Mouse (Mus musculus) midbrain, postnatal 0 days (tissue): ENCODE data around the gene Timp2. TPM values are rescaled to one million over a fixed set of nuclear protein-coding genes. Genes with fewer than 3 reads are reported as not detected.

Experiments
- ATAC-seq: fragments of 200-750 bp; cut with Nextera tagmentation; 2 replicates; pipeline ENCODE4 v1.8.0; 2017; ENCODE audit warnings: moderate number of reproducible peaks, mild to moderate bottlenecking, moderate TSS enrichment, moderate library complexity; ENCODE audit not compliant: low FRiP score
- DNase-seq: peaks from one replicate; pipeline ENCODE4 v3.0.0-alpha.2; 2015; ENCODE audit warnings: low spot score
- H3K27ac ChIP-seq: fragments of 300-500 bp; sonication (generic); 2 replicates; pipeline ENCODE4 v1.5.1; 2014; ENCODE audit warnings: low read depth, mild to moderate bottlenecking, low read length, mixed read lengths
- H3K27me3 ChIP-seq: fragments of 300-500 bp; sonication (generic); 2 replicates; pipeline ENCODE4 v1.6.1; 2014; ENCODE audit warnings: low read length, control low read depth, mixed read lengths; ENCODE audit not compliant: insufficient read depth
- H3K36me3 ChIP-seq: fragments of 300-500 bp; sonication (generic); 2 replicates; pipeline ENCODE4 v1.6.1; 2014; ENCODE audit warnings: low read length, control low read depth, mixed read lengths; ENCODE audit not compliant: insufficient read depth
- H3K4me1 ChIP-seq: fragments of 300-500 bp; sonication (generic); 2 replicates; pipeline ENCODE4 v1.6.1; 2014; ENCODE audit warnings: mild to moderate bottlenecking, control low read depth, antibody characterized with exemption, low read length, mixed read lengths; ENCODE audit not compliant: insufficient read depth
- H3K4me2 ChIP-seq: fragments of 300-500 bp; sonication (generic); 2 replicates; pipeline ENCODE4 v1.6.1; 2014; ENCODE audit warnings: low read depth, mild to moderate bottlenecking, low read length, mixed read lengths; ENCODE audit not compliant: poor library complexity, severe bottlenecking
- H3K4me3 ChIP-seq: fragments of 300-500 bp; sonication (generic); 2 replicates; pipeline ENCODE4 v1.5.1; 2014; ENCODE audit warnings: low read depth, mild to moderate bottlenecking, low read length, moderate library complexity
- H3K9ac ChIP-seq: fragments of 300-500 bp; sonication (generic); replicated peaks from 2 replicates; pipeline ENCODE4 v1.6.1; 2014; ENCODE audit warnings: mild to moderate bottlenecking, low read length, moderate library complexity, mixed read lengths; ENCODE audit not compliant: poor library complexity, severe bottlenecking
- H3K9me3 ChIP-seq: fragments of 300-500 bp; sonication (generic); 2 replicates; pipeline ENCODE4 v1.6.1; 2016; ENCODE audit warnings: low read length, control low read depth
- CTCF ChIP-seq: IDR thresholded peaks from 2 replicates; pipeline ENCODE4 v1.5.1; 2016; ENCODE audit warnings: antibody characterized with exemption, mild to moderate bottlenecking
- WGBS: fragments of 180-500 bp; shearing (Covaris S2); extraction: QIAGEN DNeasy Blood & Tissue Kit; methylation state at CpG from one replicate; pipeline ENCODE4 v1.1.7; 2014; 5-methylcytosine and 5-hydroxymethylcytosine counted together
- polyA plus RNA-seq: library from polyadenylated mRNA; unstranded; fragments of >200 nt; fragmentation: Nextera tagmentation; extraction: Ambion mirVana; gene quantifications from 2 replicates; pipeline ENCODE4 v1.2.1, GENCODE M21; 2015
- total RNA-seq: library from RNA; depleted of rRNA; stranded (reverse); fragments of >200 nt; gene quantifications from 2 replicates; pipeline ENCODE4 v1.2.3, GENCODE M21; 2014; rRNA removed

The Timp2 gene
- total and polyA plus RNA-seq, 2 experiments from 2014 or later: 140 to 217 TPM

DNA sequence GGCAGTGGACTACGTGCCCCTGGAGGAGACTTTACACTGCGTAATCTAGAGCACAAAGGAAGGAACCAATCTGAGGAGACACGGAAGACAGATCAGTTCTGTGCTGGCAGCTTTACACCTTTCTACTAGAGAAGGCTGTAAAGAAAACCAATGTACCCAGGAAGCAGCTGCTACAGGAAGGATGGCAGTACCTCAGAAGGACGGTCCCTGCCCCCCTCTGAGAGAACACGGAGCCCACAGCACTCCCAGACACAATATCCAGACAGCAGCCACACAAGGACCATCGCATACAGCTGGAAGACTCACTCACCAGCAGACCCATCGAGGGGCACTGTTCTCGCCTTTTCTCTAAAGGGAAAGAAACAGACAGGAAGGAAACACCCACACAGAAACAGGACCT is 95.5 kb downstream of the Timp2 start:
- no peaks in the 10 kb centered on the region for H3K4me1 ChIP-seq
- no peaks in the 10 kb centered on the region for H3K27me3 ChIP-seq
- H3K4me3 ChIP-seq: no peak overlapping the region
- no peak overlapping the region for H3K4me2 ChIP-seq
- ATAC-seq: no peak
- no peaks in the 10 kb centered on the region for H3K9me3 ChIP-seq
- 92% methylated on average over 8 of the region's 8 CpGs for WGBS
- no peak overlapping the region for H3K27ac ChIP-seq
- TF ChIP-seq CTCF: no peak
- peaks cover 71% of the 10 kb centered on the region for H3K36me3 ChIP-seq
- DNase-seq: no peak
- H3K9ac ChIP-seq: no peak overlapping the region

DNA sequence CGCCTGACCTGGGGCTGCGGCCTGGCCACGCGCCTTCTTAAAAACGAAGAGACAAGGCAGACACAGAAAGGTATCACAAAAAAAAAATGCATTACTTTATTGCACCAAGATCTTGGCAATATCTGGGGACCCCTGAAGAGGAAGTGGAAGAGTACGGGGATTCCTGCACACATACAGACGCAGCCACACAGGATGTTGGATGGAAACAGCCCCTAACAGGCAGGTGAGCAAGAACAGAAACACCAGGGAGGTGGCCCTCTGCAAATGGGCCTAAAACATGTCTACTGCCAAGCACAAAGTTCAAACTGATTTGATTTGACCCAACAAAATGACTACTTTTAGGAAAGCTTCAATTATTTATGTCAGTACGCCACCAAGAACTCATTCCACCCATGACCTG is 96.0 kb downstream of the Timp2 start:
- 96% methylated on average over 8 of the region's 8 CpGs for WGBS
- DNase-seq: no peak
- Histone ChIP-seq H3K36me3 (peaks cover 66% of the 10 kb centered on the region), H3K4me1 (no peaks in the 10 kb centered on the region), H3K27me3 (no peaks in the 10 kb centered on the region), H3K9ac (no peak overlapping the region), H3K4me3 (no peak overlapping the region), H3K27ac (no peak overlapping the region), H3K9me3 (no peaks in the 10 kb centered on the region), H3K4me2 (no peak overlapping the region)
- TF ChIP-seq CTCF: no peak
- ATAC-seq: no peak

DNA sequence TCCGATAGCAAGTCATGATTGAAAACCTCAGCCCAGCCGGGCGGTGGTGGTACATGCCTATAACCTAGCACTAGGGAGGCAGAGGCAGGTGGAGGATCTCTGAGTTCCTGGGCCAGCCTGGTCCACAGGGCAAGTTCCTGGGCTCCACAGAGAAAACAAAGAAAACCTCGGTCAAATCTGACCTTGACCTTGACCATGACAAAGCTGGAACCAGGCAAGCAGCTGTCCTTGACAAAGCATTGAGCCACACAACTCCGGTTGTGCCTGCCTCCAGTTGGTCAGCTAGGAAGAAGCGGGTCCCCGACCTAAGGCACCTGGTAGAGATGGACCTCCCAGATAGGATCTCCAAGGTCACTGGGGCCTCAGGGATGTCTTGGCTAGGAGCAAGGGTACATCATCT is 99.2 kb downstream of the Timp2 start:
- WGBS: 96% methylated on average over 7 of the region's 7 CpGs
- ATAC-seq (no peak), DNase-seq (no peak)
- Histone ChIP-seq H3K9me3 (no peaks in the 10 kb centered on the region), H3K4me1 (no peaks in the 10 kb centered on the region), H3K9ac (no peak overlapping the region), H3K27ac (no peak overlapping the region), H3K4me2 (no peak overlapping the region), H3K36me3 (peaks cover 34% of the 10 kb centered on the region), H3K27me3 (no peaks in the 10 kb centered on the region), H3K4me3 (no peak overlapping the region)
- TF ChIP-seq CTCF: no peak

DNA sequence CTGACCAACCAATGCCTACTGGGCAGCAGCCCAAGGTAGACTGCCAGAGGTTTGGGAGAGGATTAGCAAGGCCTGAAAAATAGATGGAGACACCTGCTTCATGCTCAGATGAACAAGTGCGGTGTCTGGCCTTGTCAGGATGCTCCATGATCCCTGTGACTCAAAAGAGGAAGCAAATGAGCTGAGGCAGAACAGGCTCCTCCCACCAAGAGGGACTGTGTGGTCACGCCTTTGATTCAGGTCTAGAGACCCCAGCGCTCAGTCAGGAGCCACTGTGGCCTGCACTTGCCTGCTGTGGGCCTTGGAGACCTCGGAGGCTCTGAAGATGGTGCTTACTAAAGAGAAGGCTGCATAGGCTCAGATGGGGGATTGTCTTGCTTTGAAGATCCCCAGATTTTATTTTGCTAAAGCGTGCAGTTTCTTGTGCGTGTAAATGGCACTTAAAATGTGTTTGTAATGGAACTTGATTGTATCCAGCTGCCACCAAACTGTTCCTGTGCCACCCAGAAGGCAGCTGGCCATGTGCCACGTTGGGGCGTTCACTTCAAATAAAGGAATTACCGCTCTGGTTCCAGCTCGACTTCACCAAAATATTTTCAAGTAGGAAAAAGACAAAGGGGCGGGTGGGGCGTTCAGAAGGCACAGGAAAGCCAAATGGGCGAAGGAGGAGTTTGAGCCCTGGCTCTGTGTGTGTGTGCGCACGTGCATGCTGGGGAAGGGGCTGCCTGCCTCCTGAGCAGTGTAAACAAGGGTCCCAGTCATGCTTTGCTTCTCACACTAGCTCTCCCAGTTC is 101.2 kb downstream of the Timp2 start:
- Histone ChIP-seq H3K9me3 (no peaks in the 10 kb centered on the region), H3K4me3 (no peak overlapping the region), H3K36me3 (peaks cover 20% of the 10 kb centered on the region), H3K27me3 (no peaks in the 10 kb centered on the region), H3K4me1 (no peaks in the 10 kb centered on the region), H3K9ac (no peak overlapping the region), H3K27ac (peak overlapping the region; percentile 40), H3K4me2 (no peak overlapping the region)
- WGBS: 38% methylated on average over 15 of the region's 15 CpGs
- DNase-seq (peak; percentile 76), ATAC-seq (0 out of 2 replicates have a peak, but pooled peaks have one; percentile 38)
- no peak for TF ChIP-seq CTCF

DNA sequence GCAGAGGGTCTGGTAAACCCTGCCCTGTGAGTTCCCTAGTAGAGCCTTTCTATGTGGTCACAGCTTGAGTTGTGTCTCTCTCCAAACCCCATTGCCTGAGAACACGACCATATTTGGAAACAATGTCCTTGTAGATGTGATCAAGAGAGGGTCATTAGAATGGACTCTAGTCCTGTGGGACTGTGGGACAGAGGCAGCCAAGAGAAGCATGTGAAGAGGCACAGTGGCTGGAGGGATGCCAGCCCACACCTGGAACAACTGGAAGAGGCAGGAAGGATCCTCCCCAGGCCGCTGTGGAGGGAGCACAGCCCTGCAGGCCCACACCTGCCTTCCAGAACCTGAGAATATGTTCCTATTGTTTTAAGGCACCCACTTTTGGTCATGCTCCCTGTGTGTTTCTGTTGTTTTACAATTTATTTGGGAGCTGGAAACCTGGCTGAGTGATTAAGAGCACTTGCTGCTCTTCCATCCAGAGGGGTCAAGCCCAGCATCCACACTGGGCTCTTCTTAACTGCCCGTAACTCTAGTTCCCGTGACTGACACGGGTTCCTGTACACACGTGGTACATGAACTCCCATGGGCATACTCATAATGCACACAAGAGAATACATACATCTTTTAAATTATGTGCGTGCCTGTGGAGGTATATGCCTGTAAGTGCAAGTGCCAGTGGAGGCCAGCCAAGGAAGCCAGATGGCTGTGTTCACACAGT is 101.9 kb downstream of the Timp2 start:
- ATAC-seq (no peak), DNase-seq (no peak)
- WGBS: 79% methylated on average over 7 of the region's 7 CpGs
- Histone ChIP-seq H3K4me1 (no peaks in the 10 kb centered on the region), H3K27me3 (no peaks in the 10 kb centered on the region), H3K36me3 (peaks cover 13% of the 10 kb centered on the region), H3K4me3 (no peak overlapping the region), H3K9me3 (no peaks in the 10 kb centered on the region), H3K9ac (no peak overlapping the region), H3K27ac (no peak overlapping the region), H3K4me2 (no peak overlapping the region)
- TF ChIP-seq CTCF: no peak

Other genes with a start within 250 kb of the Timp2 start
- gene Dnah17, start 225.1 kb downstream of the Timp2 start, total RNA-seq: 0.05 TPM in 2 replicates
- gene Dnah17, start 225.1 kb downstream of the Timp2 start, polyA plus RNA-seq: 0.15 and 0.20 TPM in 2 replicates
- gene Cyth1, start 107.1 kb downstream of the Timp2 start, total RNA-seq: 40.2 and 54.1 TPM in 2 replicates
- gene Cyth1, start 107.1 kb downstream of the Timp2 start, polyA plus RNA-seq: 20.0 and 21.6 TPM in 2 replicates
- gene Usp36, start 65.5 kb downstream of the Timp2 start, total RNA-seq: 13.7 and 20.4 TPM in 2 replicates
- 10.6 and 13.1 TPM in 2 replicates for gene Usp36, start 65.5 kb downstream of the Timp2 start, polyA plus RNA-seq
- gene Cep295nl, start 13.2 kb downstream of the Timp2 start, total RNA-seq: 0.16 and 0.71 TPM in 2 replicates
- gene Cep295nl, start 13.2 kb downstream of the Timp2 start, polyA plus RNA-seq: 0.13 and 0.22 TPM in 2 replicates
- gene Lgals3bp, start 46.4 kb upstream of the Timp2 start, total RNA-seq: 17.4 and 19.0 TPM in 2 replicates
- gene Lgals3bp, start 46.4 kb upstream of the Timp2 start, polyA plus RNA-seq: 14.2 and 14.9 TPM in 2 replicates
- gene Cant1, start 63.3 kb upstream of the Timp2 start, total RNA-seq: 51.5 and 55.3 TPM in 2 replicates
- gene Cant1, start 63.3 kb upstream of the Timp2 start, polyA plus RNA-seq: 30.0 and 32.2 TPM in 2 replicates
- 7.8 and 8.7 TPM in 2 replicates for gene C1qtnf1, start 72.5 kb upstream of the Timp2 start, total RNA-seq
- 5.2 and 5.5 TPM in 2 replicates for gene C1qtnf1, start 72.5 kb upstream of the Timp2 start, polyA plus RNA-seq
- 8.7 and 13.6 TPM in 2 replicates for gene Engase, start 121.1 kb upstream of the Timp2 start, total RNA-seq
- 5.1 and 5.3 TPM in 2 replicates for gene Engase, start 121.1 kb upstream of the Timp2 start, polyA plus RNA-seq